Mouse (Mus musculus) kidney, embryonic 14.5 days (tissue): ENCODE results near the gene Tssk1. TPM values are rescaled to one million over a fixed set of nuclear protein-coding genes. Genes with fewer than 3 reads are reported as not detected.

Source experiments
- ATAC-seq: fragments of 200-750 bp; cut with Nextera tagmentation; 2 replicates; pipeline ENCODE4 v1.8.0; 2017; ENCODE audit warnings: moderate number of reproducible peaks, mild to moderate bottlenecking, moderate TSS enrichment, moderate library complexity; ENCODE audit not compliant: low FRiP score, low TSS enrichment
- H3K27ac ChIP-seq: fragments of 300-500 bp; sonication (generic); 2 replicates; pipeline ENCODE4 v1.5.1; 2014; ENCODE audit warnings: low read depth, mild to moderate bottlenecking, low read length, moderate library complexity, mixed read lengths
- H3K27me3 ChIP-seq: fragments of 300-500 bp; sonication (generic); 2 replicates; pipeline ENCODE4 v1.6.1; 2014; ENCODE audit warnings: mild to moderate bottlenecking, low read length; ENCODE audit not compliant: control insufficient read depth, insufficient read depth
- H3K36me3 ChIP-seq: fragments of 300-500 bp; sonication (generic); 2 replicates; pipeline ENCODE4 v1.6.1; 2014; ENCODE audit warnings: low read length, mixed read lengths; ENCODE audit not compliant: control insufficient read depth, insufficient read depth
- H3K4me1 ChIP-seq: fragments of 300-500 bp; sonication (generic); 2 replicates; pipeline ENCODE4 v1.6.1; 2014; ENCODE audit warnings: low read length, mixed read lengths; ENCODE audit not compliant: control insufficient read depth, insufficient read depth
- H3K4me2 ChIP-seq: fragments of 300-500 bp; sonication (generic); replicated peaks from 2 replicates; pipeline ENCODE4 v1.6.1; 2014; ENCODE audit warnings: low read depth, mild to moderate bottlenecking, low read length
- H3K4me3 ChIP-seq: fragments of 300-500 bp; sonication (generic); 2 replicates; pipeline ENCODE4 v1.5.1; 2014; ENCODE audit warnings: mild to moderate bottlenecking, low read length
- H3K9ac ChIP-seq: fragments of 300-500 bp; sonication (generic); 2 replicates; pipeline ENCODE4 v1.6.1; 2014; ENCODE audit warnings: low read depth, mild to moderate bottlenecking, low read length, moderate library complexity
- H3K9me3 ChIP-seq: fragments of 300-500 bp; sonication (generic); 2 replicates; pipeline ENCODE4 v1.6.1; 2016; ENCODE audit warnings: low read length; ENCODE audit not compliant: control insufficient read depth
- WGBS: fragments of 180-500 bp; shearing (Covaris S2); extraction: QIAGEN DNeasy Blood & Tissue Kit; methylation state at CpG from one replicate; pipeline ENCODE4 v1.1.7; 2014; 5-methylcytosine and 5-hydroxymethylcytosine counted together
- polyA plus RNA-seq: library from polyadenylated mRNA; unstranded; fragments of >200 nt; fragmentation: Nextera tagmentation; extraction: Ambion mirVana; gene quantifications from 2 replicates; pipeline ENCODE4 v1.2.1, GENCODE M21; 2014

Tssk1 gene
- polyA plus RNA-seq, 1 experiment from 2014 or later, result not detected

DNA sequence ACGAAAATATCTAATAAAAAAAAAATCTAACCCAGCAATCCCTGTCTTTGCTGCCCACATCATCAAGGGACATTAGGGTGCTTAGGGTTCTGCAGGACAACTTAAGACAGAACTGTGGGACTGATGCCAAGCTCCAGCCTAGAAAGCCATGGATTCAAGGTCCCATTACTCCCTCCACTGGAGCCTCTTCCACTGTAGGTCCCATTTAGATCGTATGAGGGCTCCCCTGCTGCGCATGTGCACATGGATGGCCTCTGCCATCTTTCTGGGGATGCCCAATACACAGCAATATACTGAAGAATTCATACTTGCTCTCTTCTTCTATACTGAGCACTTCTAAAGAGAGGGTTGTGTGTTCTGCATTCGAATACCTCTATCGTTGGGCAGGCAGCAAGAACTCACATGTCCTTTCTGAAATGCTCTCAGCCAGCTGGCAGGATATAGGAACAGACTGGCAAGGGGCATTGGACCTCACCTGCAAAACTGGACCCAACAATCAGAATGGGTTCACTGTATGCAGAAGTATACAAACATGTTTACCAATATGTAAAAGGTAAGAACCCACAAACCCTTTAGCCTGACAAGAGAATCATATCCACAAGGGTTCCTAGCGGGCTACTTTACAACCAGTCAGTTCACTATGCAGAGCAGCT lies 4.2 kb upstream of the Tssk1 start:
- ATAC-seq, result no peak
- H3K4me3 ChIP-seq, result peak overlapping the region; percentile 97
- no peaks in the 10 kb centered on the region for H3K27me3 ChIP-seq
- peaks cover 11% of the 10 kb centered on the region for H3K4me1 ChIP-seq
- WGBS, result 82% methylated on average over 6 of the region's 6 CpGs
- no peaks in the 10 kb centered on the region for H3K9me3 ChIP-seq
- no peak overlapping the region for H3K27ac ChIP-seq
- peak overlapping the region; percentile 96; the same call in 1 of the 2 replicates for H3K9ac ChIP-seq
- H3K4me2 ChIP-seq, result peak overlapping the region; percentile 91
- peaks cover 3% of the 10 kb centered on the region; the same call in 1 of the 2 replicates for H3K36me3 ChIP-seq

DNA sequence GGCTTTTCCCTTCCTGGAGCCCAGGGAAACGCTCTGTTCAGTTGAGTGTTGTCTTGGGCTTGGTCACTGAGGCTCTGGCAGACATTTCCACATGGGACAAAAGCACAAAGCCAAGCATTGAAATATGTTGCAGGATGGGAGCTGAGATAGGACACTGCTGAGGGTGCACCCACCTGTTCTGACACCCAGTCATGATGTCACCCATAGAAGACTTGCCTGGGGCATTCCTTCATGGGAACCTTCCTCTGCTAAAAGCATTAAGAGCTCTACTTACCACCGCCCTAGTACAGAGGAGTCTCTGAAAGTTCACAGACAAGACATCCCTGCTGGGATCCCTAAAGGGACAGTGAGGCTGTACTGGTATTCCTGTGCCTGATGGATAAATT lies 3.7 kb upstream of the Tssk1 start:
- H3K9me3 ChIP-seq, result no peaks in the 10 kb centered on the region
- 41% methylated on average over 2 of the region's 2 CpGs for WGBS
- H3K4me2 ChIP-seq, result peak overlapping the region; percentile 91
- ATAC-seq, result no peak
- peak overlapping the region; percentile 96 for H3K9ac ChIP-seq
- no peak overlapping the region for H3K27ac ChIP-seq
- peaks cover 3% of the 10 kb centered on the region; the same call in 1 of the 2 replicates for H3K36me3 ChIP-seq
- peak overlapping the region; percentile 97 for H3K4me3 ChIP-seq
- peaks cover 11% of the 10 kb centered on the region for H3K4me1 ChIP-seq
- H3K27me3 ChIP-seq, result no peaks in the 10 kb centered on the region

DNA sequence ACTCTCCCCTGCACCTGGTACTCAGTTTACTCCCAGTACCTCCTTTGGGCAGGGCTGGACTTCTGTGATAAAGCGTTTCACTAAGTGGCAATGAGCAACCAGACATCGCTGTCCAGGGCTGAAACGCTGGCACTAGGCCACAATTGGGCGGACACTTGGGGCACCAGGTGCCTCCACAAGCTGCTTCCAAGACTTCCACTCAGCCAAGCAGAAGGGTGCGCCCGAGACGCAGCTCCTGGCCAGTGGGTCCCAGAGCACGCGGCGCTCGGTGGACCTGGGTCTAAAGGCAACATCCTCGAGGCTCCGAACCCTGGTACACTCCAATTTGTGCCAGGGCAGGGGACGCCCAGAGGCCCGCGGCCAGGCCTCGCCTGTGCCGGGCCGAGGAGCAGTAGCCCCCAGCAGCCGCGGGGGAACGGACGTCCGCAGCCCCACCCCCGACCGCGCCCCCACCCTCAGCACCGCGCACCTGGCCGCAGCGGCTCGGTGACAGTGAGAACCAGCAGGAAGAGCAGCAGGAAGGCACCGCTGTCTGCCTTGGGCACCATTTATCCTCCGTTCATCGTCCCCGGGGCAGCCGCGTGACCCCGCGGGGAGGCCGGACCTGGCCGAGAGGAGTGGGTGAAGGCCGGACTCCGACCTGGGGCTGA lies 3.0 kb upstream of the Tssk1 start:
- WGBS, result 0% methylated on average over 44 of the region's 44 CpGs
- peak overlapping the region; percentile 97 for H3K4me3 ChIP-seq
- peaks cover 11% of the 10 kb centered on the region for H3K4me1 ChIP-seq
- peaks cover 3% of the 10 kb centered on the region; the same call in 1 of the 2 replicates for H3K36me3 ChIP-seq
- peak overlapping the region; percentile 96 for H3K9ac ChIP-seq
- H3K4me2 ChIP-seq, result peak overlapping the region; percentile 91
- no peaks in the 10 kb centered on the region for H3K27me3 ChIP-seq
- peak overlapping the region; percentile 92 for H3K27ac ChIP-seq
- no peaks in the 10 kb centered on the region for H3K9me3 ChIP-seq
- ATAC-seq, result peak; percentile 80

DNA sequence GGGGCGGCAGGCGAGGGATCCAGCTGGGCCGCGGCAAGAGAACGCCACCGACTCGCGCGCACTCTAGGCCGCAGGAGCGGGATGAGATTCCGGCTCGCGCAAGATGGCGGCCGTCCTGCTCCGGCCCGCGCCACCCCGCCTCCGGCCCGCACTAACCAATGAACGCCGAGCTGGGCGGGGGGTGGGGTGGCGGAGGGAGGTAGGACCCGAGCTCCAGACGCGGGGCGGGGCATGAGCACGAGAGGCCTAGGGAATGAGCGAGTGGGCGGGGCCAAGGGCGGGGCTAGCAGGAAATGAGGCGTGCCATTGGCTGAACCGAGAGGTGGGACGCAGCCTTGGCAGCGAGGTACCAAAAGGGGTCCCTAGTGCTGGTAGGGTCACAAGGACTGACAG lies 2.5 kb upstream of the Tssk1 start, which contains the start of gene Gm20518:
Gene Gm20518 (minus strand): TSS at position 105 of the 393 bp plus-strand sequence.
- Histone ChIP-seq H3K9ac (peak within 1 kb of the TSS; percentile 96), H3K27ac (peak within 1 kb of the TSS; percentile 92), H3K4me3 (peak within 1 kb of the TSS; percentile 97), H3K4me1 (peaks cover 11% of the 10 kb centered on the region), H3K36me3 (peaks cover 3% of the 10 kb centered on the region; the same call in 1 of the 2 replicates), H3K4me2 (peak within 1 kb of the TSS; percentile 91), H3K27me3 (no peaks in the 10 kb centered on the region), H3K9me3 (no peaks in the 10 kb centered on the region)
- under 1% methylated on average over 35 of the region's 38 CpGs for WGBS
- ATAC-seq, result peak; percentile 98

GRCm38 (mm10) chr16:17892606-17893005 lies 1.4 kb upstream of the Tssk1 start:
- no peaks in the 10 kb centered on the region for H3K9me3 ChIP-seq
- ATAC-seq, result no peak
- peaks cover 11% of the 10 kb centered on the region for H3K4me1 ChIP-seq
- no peak overlapping the region for H3K4me3 ChIP-seq
- whole genome bisulfite sequencing, result 74% methylated on average over 3 of the region's 3 CpGs
- H3K36me3 ChIP-seq, result peaks cover 3% of the 10 kb centered on the region; the same call in 1 of the 2 replicates
- H3K27ac ChIP-seq, result no peak overlapping the region
- no peak overlapping the region for H3K4me2 ChIP-seq
- H3K27me3 ChIP-seq, result no peaks in the 10 kb centered on the region
- H3K9ac ChIP-seq, result no peak overlapping the region

DNA sequence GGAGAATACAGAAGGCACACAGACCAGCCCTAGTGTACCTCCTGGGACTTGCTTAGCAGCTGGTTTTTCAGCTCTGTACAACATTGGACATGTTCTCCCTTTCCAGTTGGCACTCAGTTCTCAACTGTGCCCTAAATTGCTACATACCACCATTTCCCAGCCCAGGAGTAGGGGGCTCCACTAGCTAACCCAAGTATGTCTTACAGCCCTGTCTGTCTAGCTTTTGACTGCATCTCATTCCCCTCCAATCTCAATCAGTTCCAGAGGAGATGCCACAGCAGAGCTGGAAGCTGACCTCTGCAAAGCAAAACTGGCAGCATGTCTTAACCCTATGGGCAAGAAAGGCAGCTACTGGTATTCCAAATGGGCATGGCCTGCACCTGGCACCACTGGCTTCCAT lies 2.1 kb downstream of the Tssk1 start:
- Histone ChIP-seq H3K27ac (no peak overlapping the region), H3K36me3 (peaks cover 20% of the 10 kb centered on the region), H3K4me2 (no peak overlapping the region), H3K4me1 (no peaks in the 10 kb centered on the region), H3K4me3 (no peak overlapping the region), H3K9ac (no peak overlapping the region), H3K27me3 (no peaks in the 10 kb centered on the region), H3K9me3 (no peaks in the 10 kb centered on the region)
- ATAC-seq, result no peak

- ATAC-seq, result no peak
- Histone ChIP-seq H3K27me3 (no peaks in the 10 kb centered on the region), H3K4me2 (no peak within 1 kb of the TSS), H3K27ac (no peak within 1 kb of the TSS), H3K36me3 (peaks cover 44% of the 10 kb centered on the region), H3K4me3 (no peak within 1 kb of the TSS), H3K9ac (no peak within 1 kb of the TSS), H3K4me1 (no peaks in the 10 kb centered on the region), H3K9me3 (no peaks in the 10 kb centered on the region)
- WGBS, result 90% methylated on average over 14 of the region's 14 CpGs
Measured at GRCm38 (mm10) chr16:17898462-17898861, 4.4 kb downstream of the Tssk1 start, which contains the start of the genes Dgcr2 and Tssk2. TSS of gene Dgcr2 (minus strand) at chr16:17898562. TSS of gene Tssk2 (plus strand) at chr16:17898637.

DNA sequence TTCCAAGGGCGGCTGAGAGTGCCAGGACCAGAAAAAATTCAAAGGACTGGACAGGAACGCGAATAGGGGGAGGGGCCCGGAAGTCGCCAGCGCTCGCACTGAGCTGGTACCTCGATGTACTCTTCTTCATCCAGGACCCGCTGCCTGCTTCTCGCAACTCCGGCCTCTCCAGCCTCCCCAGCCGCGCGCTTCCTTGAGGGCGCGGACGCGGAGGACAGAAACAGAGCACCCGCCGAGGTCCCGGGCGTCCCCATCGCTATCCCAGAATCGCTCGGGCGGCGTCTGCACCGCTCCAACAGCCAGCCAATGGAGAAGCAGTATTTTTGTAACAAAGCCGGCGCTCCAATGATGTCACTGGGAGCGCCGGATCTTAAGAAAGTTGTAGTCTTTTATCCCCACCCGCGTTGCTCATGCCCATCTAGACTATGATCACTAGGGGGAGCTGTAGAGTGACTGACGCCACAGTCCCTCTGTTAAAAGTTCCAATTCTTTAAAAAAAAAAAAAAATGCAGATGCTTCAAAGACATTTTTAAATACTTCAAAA lies 17.1 kb downstream of the Tssk1 start, which contains the start of gene Ess2:
Gene Ess2 (minus strand): TSS at position 297 of the 544 bp plus-strand sequence.
- Histone ChIP-seq H3K4me2 (peak within 1 kb of the TSS; percentile 77), H3K4me3 (peak within 1 kb of the TSS; percentile 61), H3K9ac (peak within 1 kb of the TSS; percentile 65), H3K9me3 (no peaks in the 10 kb centered on the region), H3K27me3 (peaks cover 41% of the 10 kb centered on the region), H3K36me3 (peaks cover 30% of the 10 kb centered on the region), H3K27ac (no peak within 1 kb of the TSS), H3K4me1 (peaks cover 17% of the 10 kb centered on the region)
- WGBS, result under 1% methylated on average over 35 of the region's 35 CpGs
- ATAC-seq, result peak; percentile 92
